22 mouse cellular contexts compared by ENCODE assay signal in the genomic region with DNA sequence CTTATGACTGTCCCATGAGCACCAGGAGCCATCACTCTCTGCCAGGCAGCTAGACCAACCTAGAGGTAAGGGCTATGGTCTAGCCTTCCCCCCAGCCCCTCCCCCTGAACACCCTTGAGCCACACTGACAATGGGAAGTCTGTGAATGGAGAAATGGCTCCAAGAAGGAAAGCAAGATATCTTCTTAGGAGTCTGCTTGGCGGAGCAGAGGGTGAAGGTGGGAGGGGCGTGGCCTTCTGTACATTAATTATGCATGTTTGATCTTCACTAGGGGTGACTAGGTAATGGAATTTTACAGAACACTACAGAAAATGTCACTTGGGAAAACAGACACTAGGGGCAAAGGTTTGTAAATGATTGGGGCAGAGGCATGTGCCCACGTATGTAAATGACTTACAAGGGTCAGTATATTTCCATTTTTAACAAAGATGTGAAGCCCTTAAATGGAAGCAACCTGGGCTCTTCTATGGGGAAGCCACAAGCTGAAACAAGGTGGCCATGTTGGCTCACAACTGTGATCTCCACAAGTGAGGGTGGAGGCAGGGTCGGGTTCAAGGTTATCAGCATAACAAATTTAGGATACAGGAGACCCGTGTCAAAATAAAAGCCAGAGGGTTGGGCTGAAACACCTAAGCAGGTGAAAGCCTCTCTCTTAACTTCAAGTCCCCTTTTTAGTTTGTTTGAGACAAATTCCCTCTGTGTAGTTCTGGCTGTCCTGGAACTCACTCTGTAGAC. TPM values are rescaled to one million over a fixed set of nuclear protein-coding genes. Genes with fewer than 3 reads are reported as not detected.
DNase-seq lines count a peak whose midpoint lies in the region; TF ChIP-seq lines count a peak whose summit lies in the region.
"Had no signal": no experiment of that assay in that cellular context is flagged by ENCODE, and none has a peak within 500 bp of the region (broad histone marks: within the 10 kb centered on the region; RNA-seq: fewer than 3 reads in every experiment).

No protein-coding gene starts in this region.

- H3K9me3 ChIP-seq in E14TG2a.4 (ENCODE audit: low read length), result no peaks in the 10 kb centered on the region
- no peaks in the 10 kb centered on the region for H3K9me3 ChIP-seq in ES-E14 (ENCODE audit: control insufficient read depth, insufficient read depth, low read depth, low read length)
- H3K9me3 ChIP-seq: forebrain, embryonic 10.5 days; forebrain, embryonic 13.5 days; G1E; hindbrain, embryonic 12.5 days; hindbrain, embryonic 15.5 days had no signal

- no peak for TF ChIP-seq POLR2A in kidney, adult 2 months (IDR thresholded peaks at IDR 0.05; ENCODE audit: low read depth, low read length)

- 56% methylated on average over 5 of the region's 5 CpGs for WGBS in kidney, adult 2 months

- peak; percentile 23 for DNase-seq in kidney, adult 2 months
- no peak for DNase-seq in kidney, adult 11 months
- DNase-seq in ES-E14 (ENCODE audit: low read depth, low spot score), result no peak
- DNase-seq in cerebellum, postnatal 14 days, result no peak
- no peak for DNase-seq in frontal cortex, postnatal 25 days (ENCODE audit: low spot score in 2 of 2)
- DNase-seq: adrenal gland, adult 8-10 months; adrenal gland, postnatal 25 days; cerebellum, adult 11-12 months; cerebellum, adult 8-10 months; cerebellum, postnatal 10 days; gastrocnemius, adult 2 months; gastrocnemius, postnatal 14 days; heart, adult 11 months had no signal

- peak overlapping the region; percentile 8; the same call in 1 of the 2 replicates for H3K9ac ChIP-seq in ES-E14 (ENCODE audit: insufficient read depth, low read depth, low read length, poor library complexity, severe bottlenecking)
- H3K9ac ChIP-seq: forebrain, embryonic 13.5 days; hindbrain, embryonic 12.5 days; hindbrain, embryonic 15.5 days had no signal

- no peaks in the 10 kb centered on the region for H3K27me3 ChIP-seq in kidney, adult 2 months (replicated peaks; ENCODE audit: control insufficient read depth, insufficient read depth, low read length)
- peaks cover 3% of the 10 kb centered on the region; the same call in 1 of the 2 replicates for H3K27me3 ChIP-seq in E14TG2a.4 (ENCODE audit: insufficient read depth, low read length)
- H3K27me3 ChIP-seq: hindbrain, embryonic 12.5 days; hindbrain, embryonic 15.5 days; Patski had no signal

- H3K27ac ChIP-seq in kidney, adult 2 months (ENCODE audit: insufficient read depth, low read depth, low read length), result no peak overlapping the region
- H3K27ac ChIP-seq in ES-E14 (ENCODE audit: insufficient read depth, low read depth, low read length, poor library complexity, severe bottlenecking), result peak overlapping the region; percentile 59
- H3K27ac ChIP-seq: forebrain, embryonic 13.5 days; gastrocnemius, adult 2 months; hindbrain, embryonic 12.5 days; hindbrain, embryonic 15.5 days had no signal

- H3K4me1 ChIP-seq in kidney, adult 2 months (ENCODE audit: control insufficient read depth, insufficient read depth, low read length), result no peaks in the 10 kb centered on the region
- H3K4me1 ChIP-seq in E14TG2a.4 (replicated peaks; ENCODE audit: low read depth, low read length) (peaks cover 71% of the 10 kb centered on the region), ES-E14 (ENCODE audit: control insufficient read depth in 2 of 2, insufficient read depth in 2 of 2, low read length in 2 of 2, poor library complexity in 1 of 2) (peaks cover 5 to 30% of the 10 kb centered on the region in 2 experiments; a peak in 3 of 4 replicates)
- H3K4me1 ChIP-seq: hindbrain, embryonic 15.5 days had no signal

- TF ChIP-seq CTCF in kidney, adult 2 months (conservative IDR thresholded peaks at IDR 0.05; ENCODE audit: insufficient read depth, insufficient read length, low read depth, low read length), result no peak
- TF ChIP-seq CTCF in E14TG2a.4 (conservative IDR thresholded peaks at IDR 0.05; ENCODE audit: low read length), result no peak

- no peaks in the 10 kb centered on the region for H3K36me3 ChIP-seq in kidney, adult 2 months (ENCODE audit: control insufficient read depth, insufficient read depth, low read length)
- H3K36me3 ChIP-seq in E14TG2a.4 (ENCODE audit: insufficient read depth, low read length), result no peaks in the 10 kb centered on the region
- no peaks in the 10 kb centered on the region for H3K36me3 ChIP-seq in ES-E14 (ENCODE audit: control insufficient read depth, insufficient read depth, low read length, poor library complexity, severe bottlenecking)
- H3K36me3 ChIP-seq: forebrain, embryonic 10.5 days; G1E; hindbrain, embryonic 12.5 days; hindbrain, embryonic 15.5 days had no signal

- in situ Hi-C loops in ES-E14 (cut with MboI; ENCODE audit: low sequenced_read_pairs in 2 of 2, unreplicated experiment in 2 of 2), result no loop called here

- no peak overlapping the region for H3K4me3 ChIP-seq in kidney, adult 2 months (ENCODE audit: insufficient read depth, low read depth, low read length)
- H3K4me3 ChIP-seq in E14TG2a.4 (replicated peaks; ENCODE audit: low read length), result peak overlapping the region; percentile 18
- H3K4me3 ChIP-seq in ES-E14 (ENCODE audit: insufficient read depth in 1 of 2, low read depth in 1 of 2, low read length in 2 of 2, poor library complexity in 1 of 2, severe bottlenecking in 1 of 2), result no peak overlapping the region; a peak in 1 of 4 replicates
- H3K4me3 ChIP-seq: forebrain, embryonic 10.5 days; forebrain, embryonic 13.5 days; gastrocnemius, adult 2 months; hindbrain, embryonic 12.5 days; hindbrain, embryonic 15.5 days had no signal

TF ChIP-seq in ES-E14, 5 proteins besides CTCF, POLR2A, EP300 and RAD21:
- TF ChIP-seq ZNF384 (IDR thresholded peaks at IDR 0.05; ENCODE audit: low read depth, low read length), result no peak
- no peak for TF ChIP-seq HCFC1 (IDR thresholded peaks at IDR 0.05; ENCODE audit: borderline replicate concordance, insufficient read depth, low read length)
TF ChIP-seq in ES-E14: peak in this region for 0.

RNA-seq across cellular contexts. Expression of a gene that starts 11.4 kb away (rescaled TPM):
- 2.4 and 5.4 TPM in 2 replicates for polyA plus RNA-seq in kidney, adult 2 months (2012; rRNA removed)
- total RNA-seq in ES-E14 (2012; rRNA removed), result 24.0 and 25.7 TPM in 2 replicates
- polyA plus RNA-seq: activated CD4-positive, CD25-positive, alpha-beta regulatory T cell, adult 4 months; G1E had no signal

RNA-seq across cellular contexts. Expression of a gene that starts 46.4 kb away (rescaled TPM):
- 54.1 and 63.7 TPM in 2 replicates for polyA plus RNA-seq in kidney, adult 2 months (2012; rRNA removed)
- total RNA-seq in ES-E14 (2012; rRNA removed), result 11.4 and 16.8 TPM in 2 replicates

RNA-seq across cellular contexts. Expression of a gene that starts 50.1 kb away (rescaled TPM):
- polyA plus RNA-seq in kidney, adult 2 months (2012; rRNA removed), result 1.4 and 2.5 TPM in 2 replicates
- total RNA-seq in ES-E14 (2012; rRNA removed), result 4.8 and 7.3 TPM in 2 replicates
- total RNA-seq: adrenal gland, postnatal 25 days; G1E; gastrocnemius, adult 2 months; gastrocnemius, postnatal 14 days; heart, postnatal 25 days had no signal
- polyA plus RNA-seq: G1E had no signal
